Mouse (Mus musculus): ENCODE measurements around the gene Efcab11.

DNA sequence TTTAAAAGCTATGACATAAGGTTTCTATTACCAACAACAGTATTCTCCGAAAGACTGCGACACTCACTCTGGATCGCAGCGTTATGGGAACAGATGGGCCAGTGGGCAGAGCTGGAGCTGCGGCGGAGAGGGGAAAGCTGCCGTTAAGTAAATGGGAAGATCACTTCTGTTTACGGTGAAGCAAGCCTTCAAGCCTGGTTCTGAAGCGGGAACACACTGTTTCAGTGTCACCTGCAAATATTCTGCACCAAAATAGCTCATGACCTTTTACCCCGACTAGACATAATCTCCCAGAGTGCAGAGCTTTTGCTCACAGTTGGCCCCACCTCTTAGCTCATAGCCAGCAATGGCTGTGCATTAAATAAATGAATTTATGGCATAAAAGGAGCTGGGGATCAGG lies 162.9 kb downstream of the Efcab11 start:
- no peak for TF ChIP-seq HCFC1 (IDR thresholded peaks at IDR 0.05; ENCODE audit: borderline replicate concordance, insufficient read depth, low read length)
- TF ChIP-seq CHD2 (IDR thresholded peaks at IDR 0.05; ENCODE audit: low read depth, low read length), result no peak
- no peak for TF ChIP-seq ZNF384 (IDR thresholded peaks at IDR 0.05; ENCODE audit: low read depth, low read length)
- no peak for TF ChIP-seq ZC3H11A (IDR thresholded peaks at IDR 0.05; ENCODE audit: borderline replicate concordance, low read depth, low read length)
- TF ChIP-seq MAFK (IDR thresholded peaks at IDR 0.05; ENCODE audit: insufficient read depth, low read depth, low read length), result no peak
